Mouse (Mus musculus) liver, embryonic 13.5 days (tissue): Measurements from ENCODE around the gene Ly6g5b. TPM values are rescaled to one million over a fixed set of nuclear protein-coding genes. Genes with fewer than 3 reads are reported as not detected.

Experiments
- ATAC-seq: fragments of 200-750 bp; cut with Nextera tagmentation; 2 replicates; pipeline ENCODE4 v1.8.0; 2017; ENCODE audit warnings: low read depth, mild to moderate bottlenecking, moderate number of reproducible peaks, moderate library complexity
- DNase-seq: peaks from one replicate; pipeline ENCODE4 v3.0.0; 2022
- H3K27ac ChIP-seq: fragments of 300-500 bp; sonication (generic); 2 replicates; pipeline ENCODE4 v1.5.1; 2015; ENCODE audit warnings: moderate library complexity, mild to moderate bottlenecking, inconsistent platforms
- H3K27me3 ChIP-seq: fragments of 300-500 bp; sonication (generic); 2 replicates; pipeline ENCODE4 v1.6.1; 2015; ENCODE audit warnings: mild to moderate bottlenecking, inconsistent platforms
- H3K36me3 ChIP-seq: fragments of 300-500 bp; sonication (generic); 2 replicates; pipeline ENCODE4 v1.6.1; 2015; ENCODE audit warnings: mild to moderate bottlenecking, inconsistent platforms
- H3K4me1 ChIP-seq: fragments of 300-500 bp; sonication (generic); replicated peaks from 2 replicates; pipeline ENCODE4 v1.6.1; 2015; ENCODE audit warnings: inconsistent platforms
- H3K4me2 ChIP-seq: fragments of 300-500 bp; sonication (generic); 2 replicates; pipeline ENCODE4 v1.6.1; 2015; ENCODE audit warnings: inconsistent platforms, mild to moderate bottlenecking, moderate library complexity
- H3K4me3 ChIP-seq: fragments of 300-500 bp; sonication (generic); replicated peaks from 2 replicates; pipeline ENCODE4 v1.5.1; 2015; ENCODE audit warnings: mild to moderate bottlenecking, inconsistent platforms
- H3K9ac ChIP-seq: fragments of 300-500 bp; sonication (generic); 2 replicates; pipeline ENCODE4 v1.6.1; 2015; ENCODE audit warnings: mild to moderate bottlenecking, inconsistent platforms
- H3K9me3 ChIP-seq: fragments of 300-500 bp; sonication (generic); replicated peaks from 2 replicates; pipeline ENCODE4 v1.6.1; 2016; ENCODE audit warnings: inconsistent platforms
- WGBS: fragments of 180-500 bp; shearing (Covaris S2); methylation state at CpG from one replicate; pipeline ENCODE4 v1.1.7; 2015; ENCODE audit not compliant: insufficient replicate concordance; 5-methylcytosine and 5-hydroxymethylcytosine counted together
- polyA plus RNA-seq: library from polyadenylated mRNA; unstranded; fragments of >200 nt; fragmentation: Nextera tagmentation; extraction: Ambion mirVana; gene quantifications from 2 replicates; pipeline ENCODE4 v1.2.1, GENCODE M21; 2015

The Ly6g5b gene
- polyA plus RNA-seq, 1 experiment from 2014 or later = 0.28 TPM

DNA sequence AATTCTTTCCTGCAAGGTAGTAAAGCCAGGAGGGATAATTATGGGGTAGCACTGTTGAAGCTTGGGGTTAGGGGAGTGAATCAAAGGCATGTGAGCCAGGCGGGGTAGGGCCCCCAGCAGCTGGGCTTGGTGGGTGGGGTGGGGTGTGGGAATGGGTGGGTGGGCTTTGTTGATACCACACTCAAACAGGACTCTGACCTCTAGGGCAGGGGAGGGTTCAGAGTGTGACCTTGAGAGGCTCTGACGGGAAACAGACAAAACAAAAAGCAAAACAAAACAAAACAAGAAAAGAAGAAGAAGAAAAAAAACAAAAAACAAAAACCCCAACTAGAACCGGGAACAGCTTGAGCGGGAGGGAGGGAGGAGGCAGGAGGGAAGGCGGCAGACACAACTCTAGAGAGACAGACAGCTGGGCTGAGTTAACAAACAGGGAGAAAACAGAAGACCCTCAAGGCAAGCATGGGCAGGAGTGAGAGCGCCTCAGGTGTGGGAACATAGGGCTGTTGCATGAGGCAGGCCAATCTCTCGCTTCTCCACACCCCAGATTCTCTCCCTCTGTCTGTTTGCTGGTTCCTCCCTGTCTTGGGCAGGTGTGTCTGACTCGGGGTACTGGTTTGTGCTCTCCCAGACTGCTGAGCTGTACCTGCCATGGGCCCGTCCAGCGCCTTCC is 38.6 kb downstream of the Ly6g5b start, which contains the start of gene Ly6g6e:
Gene Ly6g6e, plus strand, starts transcription at position 396 of the 670 bp plus-strand sequence.
- H3K4me3 ChIP-seq = no peak within 1 kb of the TSS; the same call in 1 of the 2 replicates
- H3K27ac ChIP-seq = no peak within 1 kb of the TSS
- H3K9ac ChIP-seq = 0 out of 2 replicates have a peak within 1 kb of the TSS, but pooled peaks have one; percentile 28
- no peak for ATAC-seq
- WGBS = 41% methylated on average over 10 of the region's 10 CpGs
- DNase-seq = no peak
- peaks cover 35% of the 10 kb centered on the region for H3K27me3 ChIP-seq
- H3K4me1 ChIP-seq = peaks cover 56% of the 10 kb centered on the region
- H3K4me2 ChIP-seq = peak within 1 kb of the TSS; percentile 32
- no peaks in the 10 kb centered on the region for H3K36me3 ChIP-seq
- H3K9me3 ChIP-seq = no peaks in the 10 kb centered on the region

DNA sequence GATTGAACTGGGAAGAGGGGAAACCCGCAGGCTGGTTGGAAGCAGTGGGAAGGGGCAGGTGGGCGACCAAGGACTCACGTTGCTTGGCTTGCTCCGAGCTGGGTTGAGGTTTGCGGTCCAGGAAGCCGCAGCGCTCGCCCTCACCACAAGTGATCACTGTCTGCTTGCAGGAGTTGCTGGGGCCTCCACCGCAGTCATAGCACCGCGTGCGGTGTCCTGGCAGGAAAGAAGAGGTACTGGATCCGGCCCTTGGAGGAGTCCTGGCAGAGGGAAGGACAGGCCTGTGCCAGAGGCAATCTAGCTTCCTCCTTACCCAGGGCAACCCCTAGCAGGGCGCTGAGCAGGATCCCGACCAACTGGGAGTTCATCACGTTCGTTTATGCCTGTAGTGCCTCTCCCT is 41.1 kb downstream of the Ly6g5b start:
- H3K27ac ChIP-seq = no peak overlapping the region
- H3K27me3 ChIP-seq = peaks cover 45% of the 10 kb centered on the region
- H3K36me3 ChIP-seq = no peaks in the 10 kb centered on the region
- peaks cover 41% of the 10 kb centered on the region for H3K4me1 ChIP-seq
- DNase-seq = no peak
- no peak overlapping the region for H3K4me3 ChIP-seq
- ATAC-seq = no peak; the same call in 1 of the 2 replicates
- 0 out of 2 replicates have a peak overlapping the region, but pooled peaks have one; percentile 6 for H3K9ac ChIP-seq
- 20% methylated on average over 17 of the region's 17 CpGs for WGBS
- H3K9me3 ChIP-seq = no peaks in the 10 kb centered on the region
- H3K4me2 ChIP-seq = no peak overlapping the region

DNA sequence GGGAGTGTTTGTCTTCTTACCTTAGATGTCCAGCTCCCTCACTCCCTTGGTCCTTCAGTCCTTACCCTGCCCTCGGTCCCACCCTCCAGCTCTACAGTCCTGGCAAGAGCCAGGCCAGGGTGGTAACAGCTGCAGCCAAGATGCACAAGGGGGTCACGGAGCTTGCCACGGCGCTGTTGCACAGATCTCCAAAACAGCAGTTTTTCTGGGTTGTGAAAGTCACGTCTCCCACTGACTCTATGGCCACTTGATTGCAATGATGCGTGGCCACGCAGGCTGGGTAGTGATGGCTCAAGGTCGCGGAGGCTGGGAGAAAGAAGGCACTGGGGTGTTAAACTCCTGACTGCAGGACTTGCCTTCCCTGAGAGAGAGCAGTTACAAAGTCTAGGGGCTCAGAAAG is 43.8 kb downstream of the Ly6g5b start:
- Histone ChIP-seq H3K4me2 (no peak overlapping the region), H3K27me3 (peaks cover 54% of the 10 kb centered on the region), H3K9ac (no peak overlapping the region), H3K27ac (no peak overlapping the region), H3K9me3 (no peaks in the 10 kb centered on the region), H3K4me1 (peaks cover 23% of the 10 kb centered on the region), H3K36me3 (no peaks in the 10 kb centered on the region), H3K4me3 (no peak overlapping the region)
- no peak for DNase-seq
- ATAC-seq = no peak
- 71% methylated on average over 9 of the region's 9 CpGs for WGBS

DNA sequence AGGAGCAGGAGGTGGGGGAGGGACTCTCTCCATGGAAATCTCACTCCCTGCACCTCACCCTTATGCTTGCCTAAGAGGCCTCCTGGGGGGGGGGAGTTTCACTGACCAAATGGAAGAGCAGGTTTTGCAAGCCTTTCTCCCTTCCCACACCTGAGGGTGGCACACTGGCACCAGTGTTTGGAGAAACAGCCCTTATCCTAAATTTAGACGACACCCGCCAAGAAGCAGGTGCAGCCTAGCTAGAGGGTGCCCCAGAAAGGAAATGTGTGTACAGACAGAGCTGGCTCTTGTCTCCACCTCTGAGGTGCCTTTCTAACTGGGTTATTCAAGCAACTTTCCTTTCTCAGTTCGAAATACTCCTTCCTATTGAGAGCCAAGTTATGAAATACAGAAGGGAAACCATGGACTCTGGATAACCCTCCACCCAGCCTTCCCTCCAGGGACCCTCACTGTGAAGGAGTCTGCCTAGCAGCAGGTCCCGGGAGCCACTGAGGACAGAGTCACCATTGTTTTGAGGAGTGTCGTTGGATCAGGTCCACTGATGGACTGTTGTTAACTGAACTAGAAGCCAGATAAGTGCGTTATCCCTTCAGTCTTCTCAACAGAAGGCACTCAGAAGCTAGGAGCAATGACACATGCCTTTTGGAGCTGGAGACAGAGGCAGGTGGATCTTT is 44.5 kb downstream of the Ly6g5b start:
- ATAC-seq = no peak
- no peaks in the 10 kb centered on the region for H3K9me3 ChIP-seq
- WGBS = 38% methylated on average over 6 of the region's 6 CpGs
- peaks cover 28% of the 10 kb centered on the region for H3K4me1 ChIP-seq
- no peak overlapping the region for H3K27ac ChIP-seq
- peaks cover 62% of the 10 kb centered on the region for H3K27me3 ChIP-seq
- H3K4me3 ChIP-seq = no peak overlapping the region
- no peak for DNase-seq
- no peak overlapping the region for H3K4me2 ChIP-seq
- no peak overlapping the region for H3K9ac ChIP-seq
- no peaks in the 10 kb centered on the region for H3K36me3 ChIP-seq

DNA sequence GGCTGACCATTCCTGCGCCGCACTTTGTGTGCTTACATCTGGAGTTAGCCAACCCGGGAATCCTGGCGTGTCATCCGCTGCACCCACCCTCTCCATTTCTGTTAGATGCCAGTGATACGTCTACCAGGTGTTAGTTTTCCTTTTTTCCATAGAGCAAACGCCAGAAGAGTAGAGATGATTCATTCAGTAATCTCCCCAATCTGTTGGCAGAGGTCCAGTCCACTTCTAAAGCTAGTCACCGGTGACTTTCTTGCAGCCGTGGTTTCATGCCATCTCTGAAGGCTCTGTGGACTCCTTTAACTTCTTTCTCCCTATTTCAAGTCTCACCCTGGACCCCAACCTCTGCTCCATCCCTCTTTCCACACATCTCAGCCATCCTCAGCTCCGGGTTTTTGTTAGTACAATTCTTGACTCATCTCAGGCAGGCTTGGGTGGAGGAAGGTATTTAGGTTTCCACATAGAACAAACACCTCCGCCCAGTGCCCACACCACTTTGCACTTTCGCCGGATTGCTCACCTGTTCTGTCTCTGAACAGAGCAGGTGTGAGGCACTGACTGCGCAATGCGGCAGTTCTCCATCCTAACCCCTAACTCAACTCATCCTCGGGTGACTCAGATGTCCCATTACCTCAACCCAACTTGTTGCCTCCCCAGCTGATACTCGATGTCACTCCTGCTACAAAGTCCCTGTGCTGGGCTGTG is 46.9 kb downstream of the Ly6g5b start:
- no peaks in the 10 kb centered on the region for H3K9me3 ChIP-seq
- no peak for ATAC-seq
- peaks cover 76% of the 10 kb centered on the region for H3K27me3 ChIP-seq
- H3K4me3 ChIP-seq = no peak overlapping the region
- no peaks in the 10 kb centered on the region for H3K36me3 ChIP-seq
- 69% methylated on average over 17 of the region's 17 CpGs for WGBS
- H3K9ac ChIP-seq = no peak overlapping the region
- no peak for DNase-seq
- H3K27ac ChIP-seq = no peak overlapping the region
- no peak overlapping the region for H3K4me2 ChIP-seq
- H3K4me1 ChIP-seq = peaks cover 37% of the 10 kb centered on the region

DNA sequence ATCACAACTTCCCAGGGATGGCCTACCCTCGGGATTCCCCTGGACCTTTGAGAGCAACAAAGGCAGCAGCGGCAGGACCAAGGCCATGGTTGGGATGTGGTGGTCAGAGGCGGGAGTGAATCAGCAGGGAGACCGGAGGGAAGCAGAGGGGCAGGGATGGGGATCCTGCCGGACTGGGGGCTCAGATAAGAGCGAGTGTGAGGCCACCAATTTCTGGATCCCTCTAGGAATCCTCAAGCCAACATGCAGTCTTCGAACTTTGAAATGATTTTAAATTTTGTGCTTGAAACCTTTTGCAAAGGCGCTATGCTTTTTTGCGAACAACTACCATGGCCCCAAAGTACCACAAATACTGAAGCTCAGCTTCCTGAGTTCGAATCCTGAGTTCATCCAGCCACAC is 49.1 kb downstream of the Ly6g5b start, which contains the start of gene Mpig6b:
Gene Mpig6b, minus strand, starts transcription at position 101 of the 400 bp plus-strand sequence.
- no peak for DNase-seq
- Histone ChIP-seq H3K4me3 (peak within 1 kb of the TSS; percentile 49), H3K36me3 (peaks cover 5% of the 10 kb centered on the region), H3K27ac (peak within 1 kb of the TSS; percentile 29; the same call in 1 of the 2 replicates), H3K9me3 (no peaks in the 10 kb centered on the region), H3K4me1 (peaks cover 44% of the 10 kb centered on the region), H3K9ac (peak within 1 kb of the TSS; percentile 49), H3K27me3 (peaks cover 83% of the 10 kb centered on the region), H3K4me2 (peak within 1 kb of the TSS; percentile 72)
- 36% methylated on average over 10 of the region's 10 CpGs for WGBS
- no peak for ATAC-seq

DNA sequence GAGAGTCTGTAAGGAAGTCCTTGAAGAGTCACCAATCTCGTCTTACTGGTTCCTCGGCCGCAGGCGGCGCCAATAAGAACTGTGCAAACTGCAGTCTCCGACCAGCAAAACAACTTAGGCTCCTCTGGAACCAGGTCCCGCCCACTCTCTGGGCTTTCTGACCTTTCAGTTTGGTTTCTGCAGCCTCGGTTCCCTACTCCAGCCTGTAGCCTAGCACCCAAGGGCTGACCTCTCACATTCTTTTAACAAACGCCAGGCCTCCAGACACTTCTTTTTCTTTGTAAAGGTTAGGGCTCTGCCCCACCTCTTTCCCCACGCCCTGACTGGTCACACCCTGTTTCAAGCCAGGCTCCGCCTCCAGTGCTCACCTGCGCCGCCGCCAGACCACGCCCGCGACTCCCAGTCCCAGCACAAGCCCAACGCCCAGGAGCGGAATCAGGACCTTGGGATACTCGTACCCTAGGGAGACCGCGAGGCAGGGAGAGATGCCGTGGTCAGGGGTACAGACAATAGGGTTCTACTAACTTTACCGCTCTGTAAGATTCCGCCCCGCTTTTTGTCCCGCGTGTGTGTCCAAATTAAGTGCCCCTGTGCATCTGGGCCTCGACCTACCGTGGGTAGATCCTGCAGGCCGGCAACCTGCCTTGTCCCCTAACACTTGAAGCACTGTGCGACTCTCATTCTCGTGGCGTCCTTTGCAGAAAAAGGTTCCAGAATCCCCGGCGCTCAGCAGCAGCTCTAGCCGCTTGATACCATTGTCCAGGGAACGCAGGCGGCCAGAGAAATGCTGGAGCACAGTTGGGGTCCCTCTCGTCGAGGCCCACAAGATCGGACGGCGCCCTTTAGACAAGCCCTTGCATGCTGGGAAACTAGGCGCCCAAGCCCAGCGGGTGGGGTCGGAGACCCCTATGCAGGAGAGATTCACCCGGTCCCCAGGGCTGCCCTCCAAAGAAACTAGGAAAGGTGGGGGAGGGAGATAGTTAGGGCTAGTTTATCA is 50.0 kb downstream of the Ly6g5b start, which contains the start of gene Ly6g6c:
Gene Ly6g6c, plus strand, starts transcription at position 438 of the 997 bp plus-strand sequence.
- ATAC-seq (peak; percentile 51), DNase-seq (peak; percentile 32)
- peak within 1 kb of the TSS; percentile 49 for H3K9ac ChIP-seq
- peak within 1 kb of the TSS; percentile 49 for H3K4me3 ChIP-seq
- peak within 1 kb of the TSS; percentile 72 for H3K4me2 ChIP-seq
- H3K27ac ChIP-seq = peak within 1 kb of the TSS; percentile 29; the same call in 1 of the 2 replicates
- 3% methylated on average over 48 of the region's 48 CpGs for WGBS
- peaks cover 47% of the 10 kb centered on the region for H3K4me1 ChIP-seq
- H3K27me3 ChIP-seq = peaks cover 88% of the 10 kb centered on the region
- H3K36me3 ChIP-seq = peaks cover 11% of the 10 kb centered on the region
- H3K9me3 ChIP-seq = no peaks in the 10 kb centered on the region

DNA sequence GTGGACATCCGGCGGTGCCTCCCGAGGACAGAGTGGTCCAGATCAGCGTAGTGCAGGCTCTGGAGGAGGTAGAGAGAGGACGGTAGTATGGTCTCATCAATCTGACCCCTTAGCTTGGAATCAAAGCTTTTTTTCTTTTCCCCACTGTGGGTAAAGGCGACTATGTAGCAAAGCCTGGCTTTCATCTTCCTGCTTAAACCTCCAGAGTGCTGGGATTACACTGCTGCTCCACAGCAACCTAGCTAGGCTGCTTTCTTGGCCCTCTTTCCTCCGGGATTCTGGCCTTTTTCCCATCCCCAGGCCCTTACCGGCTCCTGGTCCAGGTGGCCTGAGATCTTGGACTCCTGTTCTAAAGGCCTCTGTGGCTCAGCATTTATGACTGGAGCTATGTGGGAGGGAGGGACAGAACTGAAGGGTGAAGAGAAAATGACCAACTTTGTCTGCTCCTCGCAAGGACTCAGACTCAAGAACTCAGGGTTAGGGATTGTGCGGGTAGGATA is 50.8 kb downstream of the Ly6g5b start:
- ATAC-seq = no peak
- peak overlapping the region; percentile 49 for H3K4me3 ChIP-seq
- 26% methylated on average over 10 of the region's 10 CpGs for WGBS
- H3K27ac ChIP-seq = no peak overlapping the region
- no peaks in the 10 kb centered on the region for H3K9me3 ChIP-seq
- peak overlapping the region; percentile 72 for H3K4me2 ChIP-seq
- H3K27me3 ChIP-seq = peaks cover 87% of the 10 kb centered on the region
- peaks cover 55% of the 10 kb centered on the region for H3K4me1 ChIP-seq
- DNase-seq = no peak
- H3K9ac ChIP-seq = no peak overlapping the region
- peaks cover 11% of the 10 kb centered on the region for H3K36me3 ChIP-seq
